Mouse (Mus musculus) spleen, adult 2 months (tissue): ENCODE data around the gene Eif2ak1. TPM values are rescaled to one million over a fixed set of nuclear protein-coding genes. Genes with fewer than 3 reads are reported as not detected.

Source experiments
- DNase-seq, 2 experiments: peaks; one replicate each; pipeline versions ENCODE4 v3.0.0 to v3.0.0-alpha.2; 2012 to 2021; ENCODE audit warnings: low spot score in 2 of 2, low read depth in 1 of 2
- H3K27ac ChIP-seq: fragments of 200-500 bp; 2 replicates; pipeline ENCODE4 v1.5.1; 2012; ENCODE audit warnings: low read length, inconsistent platforms; ENCODE audit not compliant: insufficient read depth
- H3K27me3 ChIP-seq: fragments of 200-500 bp; 2 replicates; pipeline ENCODE4 v1.6.1; 2012; ENCODE audit warnings: mild to moderate bottlenecking, moderate library complexity, low read length, inconsistent platforms; ENCODE audit not compliant: control insufficient read depth, insufficient read depth
- H3K36me3 ChIP-seq: fragments of 200-500 bp; 2 replicates; pipeline ENCODE4 v1.6.1; 2012; ENCODE audit warnings: mild to moderate bottlenecking, low read length, inconsistent platforms; ENCODE audit not compliant: control insufficient read depth, insufficient read depth
- H3K4me1 ChIP-seq: fragments of 200-500 bp; 2 replicates; pipeline ENCODE4 v1.6.1; 2011; ENCODE audit warnings: inconsistent platforms; ENCODE audit not compliant: control insufficient read depth, insufficient read depth, insufficient read length
- H3K4me3 ChIP-seq: fragments of 200-500 bp; 2 replicates; pipeline ENCODE4 v1.5.1; 2011; ENCODE audit warnings: mild to moderate bottlenecking, inconsistent platforms; ENCODE audit not compliant: insufficient read depth, insufficient read length; ENCODE audit errors: extremely low read depth
- CTCF ChIP-seq: fragments of 200-500 bp; IDR thresholded peaks from 2 replicates; pipeline ENCODE4 v1.5.1; 2011; ENCODE audit warnings: mild to moderate bottlenecking, inconsistent platforms; ENCODE audit not compliant: insufficient read depth, insufficient read length, insufficient replicate concordance; ENCODE audit errors: extremely low read depth
- POLR2A ChIP-seq: fragments of 200-500 bp; IDR thresholded peaks from 2 replicates; pipeline ENCODE4 v1.6.1; 2011; ENCODE audit warnings: low read depth, low read length, inconsistent platforms
- WGBS: fragments of 180-500 bp; shearing (Covaris S2); methylation state at CpG from one replicate; pipeline ENCODE4 v1.1.7; 2018; 5-methylcytosine and 5-hydroxymethylcytosine counted together
- polyA plus RNA-seq: library from polyadenylated mRNA; depleted of rRNA; stranded (reverse); fragments of >200 nt; gene quantifications from 2 replicates; pipeline ENCODE4 v1.2.3, GENCODE M21; 2012

Eif2ak1 gene
- polyA plus RNA-seq, 1 experiment = 23.8 TPM

- H3K4me3 ChIP-seq = no peak overlapping the region
- WGBS = 83% methylated on average over 5 of the region's 5 CpGs
- TF ChIP-seq POLR2A (no peak), CTCF (no peak)
- H3K36me3 ChIP-seq = no peaks in the 10 kb centered on the region
- peaks cover 6% of the 10 kb centered on the region for H3K4me1 ChIP-seq
- H3K27me3 ChIP-seq = no peaks in the 10 kb centered on the region
- H3K27ac ChIP-seq = no peak overlapping the region
- no peak for DNase-seq
These were observed 3.2 kb downstream of the Eif2ak1 start for GRCm38 (mm10) chr5:143820820-143821219.

- DNase-seq = peak in 1 of 2 experiments; percentile 7
- 76% methylated on average over 11 of the region's 11 CpGs for WGBS
- TF ChIP-seq CTCF (no peak), POLR2A (no peak)
- H3K27me3 ChIP-seq = no peaks in the 10 kb centered on the region
- no peak overlapping the region for H3K27ac ChIP-seq
- H3K36me3 ChIP-seq = peaks cover 26% of the 10 kb centered on the region
- no peaks in the 10 kb centered on the region for H3K4me1 ChIP-seq
- no peak overlapping the region for H3K4me3 ChIP-seq
These were observed 54.1 kb downstream of the Eif2ak1 start for GRCm38 (mm10) chr5:143871547-143872169.

- H3K27me3 ChIP-seq = no peaks in the 10 kb centered on the region
- WGBS = 78% methylated on average over 4 of the region's 4 CpGs
- TF ChIP-seq POLR2A (no peak), CTCF (no peak)
- peaks cover 44% of the 10 kb centered on the region for H3K36me3 ChIP-seq
- H3K4me1 ChIP-seq = no peaks in the 10 kb centered on the region
- no peak overlapping the region for H3K27ac ChIP-seq
- DNase-seq = no peak
- no peak overlapping the region for H3K4me3 ChIP-seq
These were observed 57.0 kb downstream of the Eif2ak1 start for GRCm38 (mm10) chr5:143874571-143874970.

DNA sequence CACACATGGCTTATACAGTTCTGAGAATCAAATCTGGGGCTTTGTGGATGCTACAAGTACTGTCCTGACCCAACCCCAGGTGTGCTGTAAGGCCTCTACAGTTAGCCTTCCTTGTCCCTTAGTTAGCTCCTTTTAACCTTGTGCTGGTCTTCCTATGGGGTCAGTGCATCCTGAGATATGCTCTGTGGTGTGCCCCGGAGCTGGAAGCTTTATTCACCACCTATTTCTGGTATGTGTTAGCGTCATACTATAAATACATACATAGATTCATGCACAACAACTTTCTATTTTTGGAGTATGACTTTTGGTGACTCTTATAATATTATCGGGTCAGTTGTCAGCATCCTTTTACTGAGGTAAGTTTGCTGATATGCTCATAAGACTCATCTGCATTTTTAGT lies 67.7 kb downstream of the Eif2ak1 start:
- Histone ChIP-seq H3K27ac (no peak overlapping the region), H3K36me3 (peaks cover 64% of the 10 kb centered on the region), H3K27me3 (no peaks in the 10 kb centered on the region), H3K4me1 (no peaks in the 10 kb centered on the region), H3K4me3 (no peak overlapping the region)
- DNase-seq = no peak
- TF ChIP-seq POLR2A (no peak), CTCF (no peak)
- 99% methylated on average over 3 of the region's 3 CpGs for WGBS

- Histone ChIP-seq H3K4me3 (no peak overlapping the region), H3K27me3 (no peaks in the 10 kb centered on the region), H3K36me3 (peaks cover 44% of the 10 kb centered on the region), H3K4me1 (no peaks in the 10 kb centered on the region), H3K27ac (no peak overlapping the region)
- 94% methylated on average over 6 of the region's 6 CpGs for WGBS
- DNase-seq = no peak
- TF ChIP-seq CTCF = no peak
- TF ChIP-seq POLR2A = no peak
These were observed 73.2 kb downstream of the Eif2ak1 start for GRCm38 (mm10) chr5:143890741-143891140.

DNA sequence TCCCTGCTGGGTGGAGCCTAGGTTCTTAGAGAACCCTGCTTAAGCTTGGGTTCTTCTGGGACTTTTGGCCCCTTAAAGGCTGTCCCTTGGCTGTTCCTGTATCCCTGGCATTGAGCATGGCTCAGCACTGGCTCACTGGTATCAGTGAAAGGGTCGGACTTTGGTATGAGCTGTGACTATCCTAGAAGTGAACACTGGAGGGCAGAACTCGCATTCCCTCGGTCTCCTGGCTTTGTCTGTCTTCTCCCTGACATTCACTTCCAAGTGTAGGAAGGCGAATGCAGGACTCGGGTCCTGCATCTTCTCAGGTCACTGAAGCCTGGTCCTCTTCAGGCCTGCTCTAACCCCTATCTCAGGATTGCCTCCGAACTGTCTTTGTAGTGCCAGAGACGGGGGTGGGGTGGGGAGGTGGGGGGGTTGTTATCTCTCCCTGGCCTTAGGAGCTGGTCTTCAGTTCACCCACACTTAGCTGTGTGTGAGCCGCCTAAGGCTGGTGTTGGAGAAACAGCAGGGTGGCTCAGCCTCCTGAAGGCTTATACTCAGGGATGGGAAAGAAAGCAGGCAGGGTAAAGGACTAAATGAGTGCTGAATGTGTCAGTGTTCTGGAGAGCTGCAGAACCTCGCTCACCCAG lies 74.8 kb downstream of the Eif2ak1 start:
- 85% methylated on average over 9 of the region's 9 CpGs for WGBS
- Histone ChIP-seq H3K4me1 (no peaks in the 10 kb centered on the region), H3K27me3 (no peaks in the 10 kb centered on the region), H3K4me3 (no peak overlapping the region), H3K36me3 (peaks cover 40% of the 10 kb centered on the region), H3K27ac (no peak overlapping the region)
- DNase-seq = no peak
- TF ChIP-seq CTCF (no peak), POLR2A (no peak)

- Histone ChIP-seq H3K4me3 (no peak overlapping the region), H3K36me3 (peaks cover 42% of the 10 kb centered on the region), H3K4me1 (no peaks in the 10 kb centered on the region), H3K27me3 (no peaks in the 10 kb centered on the region), H3K27ac (no peak overlapping the region)
- WGBS = 44% methylated on average over 5 of the region's 5 CpGs
- no peak for DNase-seq
- TF ChIP-seq POLR2A (no peak), CTCF (no peak)
These were observed 75.8 kb downstream of the Eif2ak1 start for GRCm38 (mm10) chr5:143893396-143893795.
